Mouse (Mus musculus): ENCODE data around the gene Ap1ar. TPM values are rescaled to one million over a fixed set of nuclear protein-coding genes. Genes with fewer than 3 reads are reported as not detected.

Ap1ar gene
- polyA plus RNA-seq, 1 experiment from 2014 or later = 57.8 TPM

GRCm38 (mm10) chr3:127758806-127759205 lies 78.5 kb downstream of the Ap1ar start:
- no peak for DNase-seq (ENCODE audit: extremely low spot score, low spot score)
- no peaks in the 10 kb centered on the region for H3K9me3 ChIP-seq
- no peaks in the 10 kb centered on the region for H3K36me3 ChIP-seq (replicated peaks)
- 61% methylated on average over 4 of the region's 4 CpGs for WGBS
- H3K27me3 ChIP-seq (ENCODE audit: poor library complexity, severe bottlenecking) = peaks cover 95% of the 10 kb centered on the region
- peak overlapping the region; percentile 75 for H3K27ac ChIP-seq
- no peak overlapping the region for H3K4me3 ChIP-seq
- peaks cover 19% of the 10 kb centered on the region for H3K4me1 ChIP-seq

GRCm38 (mm10) chr3:127757886-127758301 lies 79.4 kb downstream of the Ap1ar start:
- no peaks in the 10 kb centered on the region for H3K9me3 ChIP-seq
- H3K4me1 ChIP-seq = peaks cover 17% of the 10 kb centered on the region
- H3K27ac ChIP-seq = 0 out of 2 replicates have a peak overlapping the region, but pooled peaks have one; percentile 75
- peaks cover 99% of the 10 kb centered on the region for H3K27me3 ChIP-seq (ENCODE audit: poor library complexity, severe bottlenecking)
- no peak for DNase-seq (ENCODE audit: extremely low spot score, low spot score)
- no peaks in the 10 kb centered on the region for H3K36me3 ChIP-seq (replicated peaks)
- no peak overlapping the region for H3K4me3 ChIP-seq

Other genes with a start within 250 kb of the Ap1ar start
- gene Neurog2, start 204.4 kb downstream of the Ap1ar start, polyA plus RNA-seq (2016; fragmentation: Nextera tagmentation; extraction: Ambion mirVana) = 20.2 and 28.0 TPM in 2 replicates
- gene Alpk1, start 57.0 kb downstream of the Ap1ar start, polyA plus RNA-seq (2016; fragmentation: Nextera tagmentation; extraction: Ambion mirVana) = 0.76 and 0.87 TPM in 2 replicates
- 1.8 and 2.4 TPM in 2 replicates for gene Tifa, start 47.7 kb downstream of the Ap1ar start, polyA plus RNA-seq (2016; fragmentation: Nextera tagmentation; extraction: Ambion mirVana)
- gene Fam241a, start 58.8 kb upstream of the Ap1ar start, polyA plus RNA-seq (2016; fragmentation: Nextera tagmentation; extraction: Ambion mirVana) = 2.2 and 2.6 TPM in 2 replicates

Data from forebrain, embryonic 10.5 days (tissue).